In genomic region chr4:126850019-126850777, GRCm38 (mm10) we compare ENCODE assay signal across 11 mouse cellular contexts.
A peak's percentile ranks its signal among the peaks of the same experiment; 100 is the strongest.
DNase-seq lines count a peak whose midpoint lies in the region; ATAC-seq lines count a peak whose summit lies in the region.
"Had no signal": no experiment of that assay in that cellular context is flagged by ENCODE, and none has a peak within 500 bp of the region (broad histone marks: within the 10 kb centered on the region; RNA-seq: fewer than 3 reads in every experiment).

No protein-coding gene starts in this region.

- H3K4me3 ChIP-seq in kidney, embryonic 15.5 days (replicated peaks): no peak overlapping the region

- ATAC-seq in kidney, embryonic 15.5 days (replicated peaks; ENCODE audit: low FRiP score): no peak
- peak; percentile 62 for ATAC-seq in inflammation-experienced regulatory T-cells, adult 6 months

- DNase-seq in adrenal gland, adult 2 months: peak; percentile 69
- no peak for DNase-seq in adrenal gland, adult 18-20 months (ENCODE audit: low spot score in 2 of 2)
- no peak for DNase-seq in kidney, postnatal 4 days
- DNase-seq in CD4-positive helper T cell, adult 2 months (ENCODE audit: low read depth, low spot score): peak; percentile 16
- DNase-seq in layer of hippocampus, adult 18-20 months (ENCODE audit: low spot score in 2 of 2): no peak
- no peak for DNase-seq in gastrocnemius, postnatal 10 days
- DNase-seq: right cerebral cortex, postnatal 14 days had no signal

- H3K9ac ChIP-seq in kidney, embryonic 15.5 days: no peak overlapping the region
- H3K9ac ChIP-seq: liver, embryonic 14.5 days had no signal

- H3K9me3 ChIP-seq in kidney, embryonic 15.5 days (replicated peaks): no peaks in the 10 kb centered on the region

- no peaks in the 10 kb centered on the region for H3K27me3 ChIP-seq in kidney, embryonic 15.5 days

- WGBS in kidney, embryonic 15.5 days: 44% methylated on average over 7 of the region's 7 CpGs

- peak overlapping the region; percentile 79 for H3K27ac ChIP-seq in kidney, embryonic 15.5 days
- H3K27ac ChIP-seq: liver, embryonic 14.5 days had no signal

- H3K4me1 ChIP-seq in kidney, embryonic 15.5 days: peaks cover 9% of the 10 kb centered on the region

- H3K4me2 ChIP-seq in kidney, embryonic 15.5 days: no peak overlapping the region
- H3K4me2 ChIP-seq: midbrain, embryonic 11.5 days had no signal

- H3K36me3 ChIP-seq in kidney, embryonic 15.5 days: peaks cover 67% of the 10 kb centered on the region

Comparison
In these comparisons a context has a peak if more than half of its experiments do, and no peak if none do; other contexts are left out.
1. DNase-seq: peak in adrenal gland, adult 2 months (single experiment) and CD4-positive helper T cell, adult 2 months (single experiment); none in adrenal gland, adult 18-20 months (0 of 2), kidney, postnatal 4 days (0 of 2), layer of hippocampus, adult 18-20 months (0 of 2) and gastrocnemius, postnatal 10 days (single experiment).